Mouse (Mus musculus): ENCODE measurements around the gene Rpusd3.

DNA sequence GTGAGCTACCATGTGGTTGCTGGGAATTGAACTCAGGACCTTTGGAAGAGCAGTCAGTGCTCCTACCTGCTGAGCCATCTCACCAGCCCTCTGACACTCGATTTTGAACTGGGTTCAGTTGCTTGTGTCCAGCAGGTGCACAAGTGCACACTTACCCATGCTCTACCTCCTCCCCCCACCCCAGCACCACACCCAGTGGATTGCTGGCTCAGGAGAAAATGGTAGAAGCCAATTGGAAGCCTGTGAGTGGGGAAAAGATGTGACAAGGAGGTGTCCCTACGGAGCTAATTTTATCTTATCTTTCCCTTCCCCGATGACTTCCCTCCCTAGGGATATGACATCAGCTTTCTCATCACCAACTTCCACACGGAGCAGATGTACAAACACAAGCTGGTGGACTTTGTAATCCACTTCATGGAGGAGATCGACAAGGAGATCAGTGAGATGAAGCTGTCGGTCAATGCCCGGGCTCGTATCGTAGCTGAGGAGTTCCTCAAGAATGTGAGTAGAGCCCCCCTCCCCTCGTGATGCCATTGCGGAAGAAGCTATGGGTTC, 33.9 kb downstream of the Rpusd3 start:
- TF ChIP-seq CTCF (IDR thresholded peaks at IDR 0.05; ENCODE audit: borderline replicate concordance, extremely low read depth, insufficient read depth, insufficient read length) (no peak), POLR2A (IDR thresholded peaks at IDR 0.05; ENCODE audit: borderline replicate concordance, extremely low read depth, insufficient read depth, insufficient read length, poor library complexity, severe bottlenecking) (no peak)
